Mouse (Mus musculus): Measurements from ENCODE around the gene Adgrv1.

DNA sequence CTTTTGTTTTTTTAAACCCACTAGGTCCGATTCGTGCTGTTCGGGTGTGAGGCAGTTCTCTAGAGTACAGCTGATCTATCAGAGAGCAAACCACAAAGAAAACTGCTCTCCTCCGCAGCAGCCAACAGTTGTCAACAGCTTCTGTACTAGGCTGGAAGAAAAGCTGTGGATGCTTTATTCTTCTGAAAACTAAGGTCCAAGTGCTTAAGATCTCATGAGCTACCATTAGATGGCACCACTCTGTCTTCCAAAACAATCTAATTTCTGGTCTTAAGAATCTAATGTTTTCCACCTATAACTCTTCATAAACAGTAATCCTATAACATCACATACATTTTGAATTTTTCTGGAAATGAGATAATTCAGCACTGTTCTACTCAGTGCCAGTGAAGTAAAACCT is 22.6 kb downstream of the Adgrv1 start:
- TF ChIP-seq CTCF (IDR thresholded peaks at IDR 0.05; ENCODE audit: extremely low read depth, insufficient read length, insufficient replicate concordance, low read depth, low read length) (no peak), POLR2A (IDR thresholded peaks at IDR 0.05; ENCODE audit: low read depth, low read length) (no peak)
